Comparison of ENCODE assay signal across 8 mouse cellular contexts in genomic region chr10:85388071-85388750, GRCm38 (mm10). TPM values are rescaled to one million over a fixed set of nuclear protein-coding genes. Genes with fewer than 3 reads are reported as not detected.
DNase-seq lines count a peak whose midpoint lies in the region; ATAC-seq and TF ChIP-seq lines count a peak whose summit lies in the region.

No protein-coding gene starts in this region.

- no peaks in the 10 kb centered on the region for H3K9me3 ChIP-seq in forebrain, embryonic 11.5 days (ENCODE audit: control insufficient read depth, low read length)
- no peaks in the 10 kb centered on the region for H3K9me3 ChIP-seq in liver, embryonic 16.5 days (replicated peaks; ENCODE audit: control insufficient read depth, low read length)

- no peaks in the 10 kb centered on the region for H3K36me3 ChIP-seq in forebrain, embryonic 11.5 days (ENCODE audit: control insufficient read depth, insufficient read depth, low read length)
- H3K36me3 ChIP-seq in liver, embryonic 16.5 days (ENCODE audit: control insufficient read depth, insufficient read depth) = no peaks in the 10 kb centered on the region

- H3K4me1 ChIP-seq in forebrain, embryonic 11.5 days (replicated peaks; ENCODE audit: control insufficient read depth, insufficient read depth, low read length) = peaks cover 8% of the 10 kb centered on the region
- peaks cover 7% of the 10 kb centered on the region; the same call in 1 of the 2 replicates for H3K4me1 ChIP-seq in liver, embryonic 16.5 days (ENCODE audit: control insufficient read depth, low read depth, low read length)

- no peak for TF ChIP-seq CTCF in layer of hippocampus, adult 2 months (conservative IDR thresholded peaks at IDR 0.05)

- H3K27ac ChIP-seq in layer of hippocampus, adult 2 months = no peak overlapping the region
- no peak overlapping the region for H3K27ac ChIP-seq in forebrain, embryonic 11.5 days (ENCODE audit: low read depth, low read length)
- no peak overlapping the region for H3K27ac ChIP-seq in liver, embryonic 16.5 days (ENCODE audit: low read length)

- peak overlapping the region; percentile 57 for H3K4me3 ChIP-seq in layer of hippocampus, adult 2 months
- peak overlapping the region; percentile 57 for H3K4me3 ChIP-seq in forebrain, embryonic 11.5 days (ENCODE audit: low read depth, low read length)
- H3K4me3 ChIP-seq in liver, embryonic 16.5 days (ENCODE audit: low read depth, low read length) = peak overlapping the region; percentile 55

- peak overlapping the region; percentile 96 for H3K4me2 ChIP-seq in forebrain, embryonic 11.5 days (ENCODE audit: low read depth, low read length, severe bottlenecking)
- H3K4me2 ChIP-seq in liver, embryonic 16.5 days (ENCODE audit: low read depth, low read length) = peak overlapping the region; percentile 75

- under 1% methylated on average over 50 of the region's 50 CpGs for WGBS in forebrain, embryonic 11.5 days
- 2% methylated on average over 50 of the region's 50 CpGs for WGBS in liver, embryonic 16.5 days (ENCODE audit: insufficient replicate concordance)

- peaks cover 10% of the 10 kb centered on the region for H3K27me3 ChIP-seq in forebrain, embryonic 11.5 days (ENCODE audit: control insufficient read depth, insufficient read depth, low read length)
- H3K27me3 ChIP-seq in liver, embryonic 16.5 days (ENCODE audit: control insufficient read depth, insufficient read depth, low read depth, low read length) = peaks cover 32% of the 10 kb centered on the region

- peak overlapping the region; percentile 64 for H3K9ac ChIP-seq in forebrain, embryonic 11.5 days (ENCODE audit: low read length)
- H3K9ac ChIP-seq in liver, embryonic 16.5 days (ENCODE audit: low read depth, low read length) = no peak overlapping the region

- ATAC-seq in forebrain, embryonic 11.5 days (replicated peaks; ENCODE audit: low FRiP score) = peak; percentile 1
- ATAC-seq in liver, embryonic 16.5 days (ENCODE audit: low read depth) = no peak

- DNase-seq in layer of hippocampus, adult 2 months (ENCODE audit: low spot score in 2 of 2) = no peak
- DNase-seq in layer of hippocampus, adult 11-12 months (ENCODE audit: low spot score) = no peak
- peak; percentile 2 for DNase-seq in adrenal gland, postnatal 25 days
- DNase-seq in forebrain, embryonic 11.5 days (ENCODE audit: low spot score) = peak; percentile 57
- peak; percentile 50 for DNase-seq in induced T-regulatory cell, adult 2 months (ENCODE audit: low read depth)
- peak; percentile 28 for DNase-seq in right cerebral cortex, postnatal 4 days
- DNase-seq in left cerebral cortex, adult 9 months (ENCODE audit: low spot score in 2 of 2) = no peak

RNA-seq across cellular contexts. Expression of gene Btbd11, which starts 1.6 kb away (rescaled TPM):
- 10 to 100 TPM; 19.6 to 20.1 TPM for total RNA-seq in layer of hippocampus, adult 2 months (2021)
- total RNA-seq in adrenal gland, postnatal 25 days (2021) = 8.2 and 8.8 TPM in 2 replicates
- 6.5 and 7.4 TPM in 2 replicates for polyA plus RNA-seq in forebrain, embryonic 11.5 days (2014; fragmentation: Nextera tagmentation; extraction: Ambion mirVana)
- polyA plus RNA-seq in liver, embryonic 16.5 days (2015; fragmentation: Nextera tagmentation; extraction: Ambion mirVana) = 0.22 and 0.31 TPM in 2 replicates

Comparison
In these comparisons a context has a peak if more than half of its experiments do, and no peak if none do; other contexts are left out.
1. DNase-seq: peak in adrenal gland, postnatal 25 days (single experiment), forebrain, embryonic 11.5 days (single experiment), induced T-regulatory cell, adult 2 months (single experiment) and right cerebral cortex, postnatal 4 days (single experiment); none in layer of hippocampus, adult 2 months (0 of 2), layer of hippocampus, adult 11-12 months (single experiment) and left cerebral cortex, adult 9 months (0 of 2).
2. Peak in every context shown above with its lines, with median percentiles within 50 percentile points of each other: H3K4me3 ChIP-seq.